Mouse (Mus musculus): ENCODE results near the gene Rab31. TPM values are rescaled to one million over a fixed set of nuclear protein-coding genes. Genes with fewer than 3 reads are reported as not detected.

Rab31 gene
- polyA plus RNA-seq, 1 experiment, result 6.5 TPM

GRCm38 (mm10) chr17:65776228-65776627, 3.7 kb upstream of the Rab31 start:
- Histone ChIP-seq H3K4me1 (replicated peaks; ENCODE audit: control insufficient read depth, insufficient read depth, low read length) (peaks cover 7% of the 10 kb centered on the region; the same call in 1 of the 2 replicates), H3K36me3 (ENCODE audit: control insufficient read depth, insufficient read depth, low read length) (no peaks in the 10 kb centered on the region), H3K4me3 (ENCODE audit: control insufficient read depth, insufficient read depth, low read length) (no peak overlapping the region), H3K27ac (ENCODE audit: control insufficient read depth, insufficient read depth, low read length) (no peak overlapping the region), H3K27me3 (ENCODE audit: control insufficient read depth, insufficient read depth, low read length) (peaks cover 14% of the 10 kb centered on the region)
- 89% methylated on average over 1 of the region's 1 CpGs for WGBS
- no peak for TF ChIP-seq CTCF (IDR thresholded peaks at IDR 0.05; ENCODE audit: borderline replicate concordance, control insufficient read depth, extremely low read depth, insufficient read depth, low read length, poor library complexity)
- no peak for DNase-seq

- TF ChIP-seq CTCF (IDR thresholded peaks at IDR 0.05; ENCODE audit: borderline replicate concordance, control insufficient read depth, extremely low read depth, insufficient read depth, low read length, poor library complexity), result no peak
- no peak for TF ChIP-seq POLR2A (IDR thresholded peaks at IDR 0.05; ENCODE audit: control insufficient read depth, extremely low read depth, insufficient read depth, low read length, poor library complexity)
- peaks cover 7% of the 10 kb centered on the region; the same call in 1 of the 2 replicates for H3K4me1 ChIP-seq (replicated peaks; ENCODE audit: control insufficient read depth, insufficient read depth, low read length)
- no peak overlapping the region for H3K4me3 ChIP-seq (ENCODE audit: control insufficient read depth, insufficient read depth, low read length)
- H3K27me3 ChIP-seq (ENCODE audit: control insufficient read depth, insufficient read depth, low read length), result peaks cover 15% of the 10 kb centered on the region
- no peaks in the 10 kb centered on the region for H3K36me3 ChIP-seq (ENCODE audit: control insufficient read depth, insufficient read depth, low read length)
- WGBS, result 79% methylated on average over 7 of the region's 7 CpGs
- DNase-seq, result no peak
- H3K27ac ChIP-seq (ENCODE audit: control insufficient read depth, insufficient read depth, low read length), result no peak overlapping the region
Observed at GRCm38 (mm10) chr17:65774439-65774838, 1.9 kb upstream of the Rab31 start.

- Histone ChIP-seq H3K27ac (ENCODE audit: control insufficient read depth, insufficient read depth, low read length) (no peak overlapping the region), H3K27me3 (ENCODE audit: control insufficient read depth, insufficient read depth, low read length) (peaks cover 15% of the 10 kb centered on the region), H3K4me3 (ENCODE audit: control insufficient read depth, insufficient read depth, low read length) (no peak overlapping the region), H3K4me1 (replicated peaks; ENCODE audit: control insufficient read depth, insufficient read depth, low read length) (peaks cover 7% of the 10 kb centered on the region; the same call in 1 of the 2 replicates), H3K36me3 (ENCODE audit: control insufficient read depth, insufficient read depth, low read length) (no peaks in the 10 kb centered on the region)
- 80% methylated on average over 4 of the region's 4 CpGs for WGBS
- no peak for DNase-seq
- no peak for TF ChIP-seq POLR2A (IDR thresholded peaks at IDR 0.05; ENCODE audit: control insufficient read depth, extremely low read depth, insufficient read depth, low read length, poor library complexity)
- TF ChIP-seq CTCF (IDR thresholded peaks at IDR 0.05; ENCODE audit: borderline replicate concordance, control insufficient read depth, extremely low read depth, insufficient read depth, low read length, poor library complexity), result no peak
Observed at GRCm38 (mm10) chr17:65773617-65774016, 1.1 kb upstream of the Rab31 start.

GRCm38 (mm10) chr17:65770982-65771915, 1.3 kb downstream of the Rab31 start:
- 25% methylated on average over 17 of the region's 17 CpGs for WGBS
- TF ChIP-seq CTCF (IDR thresholded peaks at IDR 0.05; ENCODE audit: borderline replicate concordance, control insufficient read depth, extremely low read depth, insufficient read depth, low read length, poor library complexity), result no peak
- no peak for TF ChIP-seq POLR2A (IDR thresholded peaks at IDR 0.05; ENCODE audit: control insufficient read depth, extremely low read depth, insufficient read depth, low read length, poor library complexity)
- H3K27ac ChIP-seq (ENCODE audit: control insufficient read depth, insufficient read depth, low read length), result no peak overlapping the region

GRCm38 (mm10) chr17:65768486-65768885, 4.1 kb downstream of the Rab31 start:
- Histone ChIP-seq H3K36me3 (ENCODE audit: control insufficient read depth, insufficient read depth, low read length) (no peaks in the 10 kb centered on the region), H3K27ac (ENCODE audit: control insufficient read depth, insufficient read depth, low read length) (no peak overlapping the region), H3K4me3 (ENCODE audit: control insufficient read depth, insufficient read depth, low read length) (no peak overlapping the region), H3K4me1 (replicated peaks; ENCODE audit: control insufficient read depth, insufficient read depth, low read length) (peaks cover 7% of the 10 kb centered on the region; the same call in 1 of the 2 replicates), H3K27me3 (ENCODE audit: control insufficient read depth, insufficient read depth, low read length) (peaks cover 15% of the 10 kb centered on the region)
- TF ChIP-seq POLR2A (IDR thresholded peaks at IDR 0.05; ENCODE audit: control insufficient read depth, extremely low read depth, insufficient read depth, low read length, poor library complexity) (no peak), CTCF (IDR thresholded peaks at IDR 0.05; ENCODE audit: borderline replicate concordance, control insufficient read depth, extremely low read depth, insufficient read depth, low read length, poor library complexity) (no peak)
- DNase-seq, result no peak
- 84% methylated on average over 5 of the region's 5 CpGs for WGBS

More at GRCm38 (mm10) chr17:65770982-65771915, 1.3 kb downstream of the Rab31 start:
- Histone ChIP-seq H3K36me3 (ENCODE audit: control insufficient read depth, insufficient read depth, low read length) (no peaks in the 10 kb centered on the region), H3K27me3 (ENCODE audit: control insufficient read depth, insufficient read depth, low read length) (peaks cover 15% of the 10 kb centered on the region), H3K4me1 (replicated peaks; ENCODE audit: control insufficient read depth, insufficient read depth, low read length) (peaks cover 7% of the 10 kb centered on the region; the same call in 1 of the 2 replicates), H3K4me3 (ENCODE audit: control insufficient read depth, insufficient read depth, low read length) (no peak overlapping the region)
- no peak for DNase-seq

GRCm38 (mm10) chr17:65763221-65763620, 9.3 kb downstream of the Rab31 start:
- no peak for DNase-seq
- no peaks in the 10 kb centered on the region for H3K4me1 ChIP-seq (replicated peaks; ENCODE audit: control insufficient read depth, insufficient read depth, low read length)
- no peak overlapping the region for H3K4me3 ChIP-seq (ENCODE audit: control insufficient read depth, insufficient read depth, low read length)
- no peak for TF ChIP-seq CTCF (IDR thresholded peaks at IDR 0.05; ENCODE audit: borderline replicate concordance, control insufficient read depth, extremely low read depth, insufficient read depth, low read length, poor library complexity)
- TF ChIP-seq POLR2A (IDR thresholded peaks at IDR 0.05; ENCODE audit: control insufficient read depth, extremely low read depth, insufficient read depth, low read length, poor library complexity), result no peak
- WGBS, result 98% methylated on average over 14 of the region's 14 CpGs
- no peak overlapping the region for H3K27ac ChIP-seq (ENCODE audit: control insufficient read depth, insufficient read depth, low read length)
- no peaks in the 10 kb centered on the region for H3K36me3 ChIP-seq (ENCODE audit: control insufficient read depth, insufficient read depth, low read length)
- H3K27me3 ChIP-seq (ENCODE audit: control insufficient read depth, insufficient read depth, low read length), result no peaks in the 10 kb centered on the region

All from thymus, adult 2 months (tissue).